Mouse (Mus musculus) erythroblast, embryonic 14.5 days (primary cell): ENCODE data around the gene Pigv.

Experiments used
- GATA1 ChIP-seq: IDR thresholded peaks from 2 replicates; pipeline ENCODE4 v1.6.1; 2012; ENCODE audit warnings: low read length, inconsistent platforms, mixed read lengths
- TAL1 ChIP-seq: IDR thresholded peaks from 3 replicates; pipeline ENCODE4 v1.6.1; 2012; ENCODE audit warnings: low read length, inconsistent platforms, mixed read lengths

GRCm38 (mm10) chr4:133679629-133680028, 7.2 kb upstream of the Pigv start:
- TF ChIP-seq GATA1 (no peak), TAL1 (no peak)
